Mouse (Mus musculus) spleen, embryonic (tissue): ENCODE data around the gene Rplp0.

ENCODE experiments used
- CTCF ChIA-PET: fragments of 350-600 bp; sonication (Branson Sonifier 250); formaldehyde crosslinking; loops from one replicate; lab custom pipeline; 2022; lab: Charles Lee

Rplp0 gene

DNA sequence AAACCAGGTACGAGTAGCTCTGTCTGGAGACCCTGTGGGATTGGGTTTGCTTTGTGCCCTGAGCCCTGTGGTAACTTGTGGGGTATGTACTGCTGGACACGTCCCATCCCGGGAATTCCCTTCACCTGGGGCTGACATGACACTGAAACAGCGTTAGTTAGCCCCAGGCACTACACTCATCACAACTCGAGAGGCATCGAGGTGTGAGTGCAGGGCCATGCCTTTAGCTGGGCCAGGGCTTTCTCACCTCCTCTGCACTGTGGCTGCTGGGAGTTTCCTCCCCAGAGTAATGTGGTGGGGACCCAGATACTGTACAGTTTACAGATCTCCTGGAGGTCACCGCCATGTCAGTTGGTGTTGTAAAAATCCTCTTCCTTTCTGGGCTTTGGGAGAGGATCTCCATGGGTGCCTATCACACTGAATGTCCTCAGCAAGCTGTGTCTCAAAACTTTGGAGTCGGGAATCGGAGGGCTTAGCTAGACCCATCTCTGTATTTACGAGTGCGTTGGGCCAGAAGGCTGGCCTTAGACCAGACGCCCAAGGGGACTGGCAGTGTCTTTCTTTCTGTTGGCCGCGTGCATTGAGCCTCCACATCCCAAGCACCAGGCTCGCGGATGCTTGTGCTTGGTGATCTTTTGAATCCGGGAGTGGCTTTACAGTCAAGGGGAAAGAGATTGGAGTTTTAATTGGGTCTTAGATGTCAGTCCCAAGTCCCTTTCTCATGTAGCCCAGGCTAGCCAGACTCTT is 32.6 kb upstream of the Rplp0 start:
- CTCF ChIA-PET: no interaction called here

DNA sequence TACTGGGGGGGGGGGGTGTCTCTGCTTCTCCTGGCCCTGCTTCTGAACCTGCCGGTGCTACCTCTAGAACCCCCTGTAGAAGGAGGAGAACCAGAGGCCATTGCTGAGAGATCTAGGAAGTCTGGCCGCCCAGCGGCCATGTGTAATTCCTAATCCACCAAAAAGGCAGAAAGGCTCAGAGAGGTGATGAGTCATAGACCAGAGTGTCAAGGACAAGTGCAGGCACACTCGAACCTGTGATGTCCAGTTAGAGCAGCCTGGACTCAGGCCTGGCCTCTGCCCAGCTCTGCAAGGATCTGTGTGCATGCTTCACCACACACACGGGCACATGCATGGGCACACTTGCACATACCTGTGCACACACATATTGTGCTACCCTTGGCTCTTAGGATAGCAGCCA is 31.1 kb upstream of the Rplp0 start:
- CTCF ChIA-PET: interaction anchor here (0.6 kb wide), 2 partner anchors 22 to 1092 kb away, joined by 3 read pairs; partner anchors contain the start of gene Pxn

DNA sequence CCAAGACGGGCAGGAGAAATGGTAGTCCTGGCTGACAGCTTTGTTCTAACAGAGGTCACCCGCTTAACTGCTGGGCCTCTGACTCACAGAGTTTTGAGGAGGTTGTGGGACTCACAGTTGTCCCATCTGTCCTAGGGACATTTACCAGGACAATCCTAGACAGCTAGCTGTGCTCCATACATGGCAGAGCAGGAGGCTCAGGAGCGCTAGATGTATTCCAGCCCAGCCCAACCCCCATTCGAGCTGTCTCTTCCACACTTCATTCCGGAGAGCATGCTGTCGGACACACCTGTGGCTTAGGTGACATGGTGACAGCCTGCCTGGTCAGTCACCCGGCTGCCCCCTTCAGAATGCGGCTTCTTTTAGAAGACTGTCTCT is 29.9 kb upstream of the Rplp0 start:
- CTCF ChIA-PET: no interaction called here

DNA sequence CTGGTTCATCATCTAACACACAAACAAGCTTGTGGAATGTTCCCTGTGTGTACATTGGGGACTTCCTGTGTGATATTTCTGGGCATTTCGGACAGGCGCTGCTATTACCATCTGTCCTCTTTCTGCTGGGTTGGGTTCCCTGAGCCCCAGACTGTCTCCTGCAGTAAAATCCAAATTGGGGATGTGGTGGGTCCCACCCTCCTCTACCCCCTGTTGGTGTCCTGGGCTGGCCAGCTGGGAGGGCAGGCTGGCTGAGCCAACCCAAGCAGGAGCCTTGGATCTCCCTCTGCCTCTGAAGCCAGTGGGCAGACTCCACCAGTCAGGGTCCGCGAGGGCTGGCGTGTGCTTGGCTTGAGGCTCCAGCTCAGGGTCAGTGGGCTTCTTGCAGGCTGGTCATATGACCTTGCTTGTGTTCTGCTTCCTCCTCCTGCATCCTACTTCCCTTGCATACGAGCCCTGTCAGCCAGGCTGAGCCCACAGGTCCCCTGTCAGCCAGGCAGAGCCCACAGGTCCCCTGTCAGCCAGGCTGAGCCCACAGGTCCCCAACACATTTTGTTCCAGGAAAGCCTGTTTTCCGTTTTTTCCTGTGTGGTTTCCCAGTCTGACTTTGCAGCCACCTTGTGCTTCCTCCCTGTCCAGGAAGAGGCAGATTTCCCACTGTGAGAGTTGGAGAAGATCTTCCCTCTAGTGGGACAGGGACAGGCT is 29.4 kb upstream of the Rplp0 start:
- CTCF ChIA-PET: interaction anchor here (0.5 kb wide), 1 partner anchor 8 kb away, joined by 8 read pairs; no protein-coding TSS in a partner anchor

DNA sequence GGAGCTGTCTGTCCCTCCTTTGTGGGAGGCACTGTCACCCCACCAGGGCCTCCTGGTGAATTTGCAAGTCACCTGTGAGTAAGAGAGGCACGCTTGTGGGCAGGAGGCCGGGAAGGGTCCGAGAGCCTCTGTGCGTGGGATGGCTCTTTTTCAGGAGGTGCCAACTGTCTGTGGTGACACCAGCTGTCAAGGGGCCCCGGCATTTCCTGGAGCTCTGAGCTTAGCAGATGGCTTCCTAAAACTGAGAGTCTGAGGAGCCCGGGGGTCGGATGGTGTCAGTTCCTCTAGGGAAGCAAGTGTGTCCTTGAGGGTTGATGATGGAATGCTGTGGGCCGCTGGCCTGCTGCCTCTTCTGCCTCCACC is 28.8 kb upstream of the Rplp0 start:
- CTCF ChIA-PET: interaction anchor here (0.5 kb wide), 1 partner anchor 9 kb away, joined by 8 read pairs; no protein-coding TSS in a partner anchor

GRCm38 (mm10) chr5:115531671-115532270 is 27.5 kb upstream of the Rplp0 start:
- CTCF ChIA-PET: interaction anchor here (0.6 kb wide), 2 partner anchors 10 to 26 kb away, joined by 4 to 10 read pairs; partner anchors contain the start of gene Pxn

DNA sequence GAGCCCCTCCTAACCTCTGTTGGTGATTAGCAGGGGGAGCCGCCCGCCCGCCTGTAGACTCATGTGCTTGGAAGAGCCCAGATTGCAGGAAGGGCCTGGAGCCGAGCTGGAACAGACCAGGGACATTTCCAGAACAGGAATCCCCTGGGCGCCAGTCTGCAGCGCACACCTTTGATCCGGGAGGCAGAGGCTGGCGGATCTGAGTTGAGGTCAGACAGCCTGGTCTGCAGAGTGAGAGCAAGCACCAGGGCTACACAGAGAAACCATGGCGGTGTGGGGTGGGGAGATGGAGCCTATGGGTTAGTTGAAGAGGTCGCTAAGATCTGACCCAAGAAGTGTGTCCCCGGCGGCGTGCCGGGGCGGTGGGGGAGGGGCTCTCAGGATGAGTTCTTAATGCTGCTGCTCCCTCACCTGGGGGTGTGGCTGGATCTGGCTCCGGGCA is 25.0 kb upstream of the Rplp0 start:
- CTCF ChIA-PET: interaction anchor here (0.7 kb wide), 1 partner anchor 118 kb away, joined by 3 read pairs; no protein-coding TSS in a partner anchor

DNA sequence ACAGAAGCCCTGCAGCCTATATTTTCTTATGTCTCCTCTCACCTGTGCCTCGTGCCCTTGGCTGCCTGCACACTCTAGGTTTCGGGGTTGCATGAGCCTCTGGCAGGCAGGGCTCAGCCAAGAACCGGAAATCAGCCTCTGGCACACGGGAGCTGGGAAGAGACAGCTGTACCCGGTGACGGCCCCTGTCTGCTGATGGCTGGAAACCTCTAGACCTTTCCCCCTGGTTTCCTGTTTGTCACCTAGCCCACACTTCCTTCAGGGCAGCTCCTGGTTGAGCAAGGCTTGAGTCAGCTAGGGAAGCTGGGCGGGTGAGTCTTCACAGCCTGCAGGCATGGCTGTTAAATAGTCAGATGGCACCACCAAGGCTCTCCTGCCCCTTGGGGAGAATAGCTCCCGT is 24.4 kb upstream of the Rplp0 start:
- CTCF ChIA-PET: interaction anchor here (0.7 kb wide), 1 partner anchor 117 kb away, joined by 3 read pairs; no protein-coding TSS in a partner anchor

- CTCF ChIA-PET: interaction anchor here (0.8 kb wide), 1 partner anchor 28 kb away, joined by 6 read pairs; no protein-coding TSS in a partner anchor
Observed at GRCm38 (mm10) chr5:115535635-115536034, 23.6 kb upstream of the Rplp0 start.

- CTCF ChIA-PET: interaction anchor here (0.6 to 2.0 kb wide), 5 partner anchors 16 to 32 kb away, joined by 3 to 14 read pairs (median 3); partner anchors contain the start of gene Gcn1l1
Observed at GRCm38 (mm10) chr5:115538017-115538692, 21.1 kb upstream of the Rplp0 start.

- CTCF ChIA-PET: interaction anchor here (0.6 to 2.0 kb wide), 6 partner anchors 19 to 1159 kb away, joined by 3 to 14 read pairs (median 4); partner anchors contain the start of genes Gcn1l1, Kctd10 and Ube3b
Observed at GRCm38 (mm10) chr5:115538693-115539043, 20.6 kb upstream of the Rplp0 start.

DNA sequence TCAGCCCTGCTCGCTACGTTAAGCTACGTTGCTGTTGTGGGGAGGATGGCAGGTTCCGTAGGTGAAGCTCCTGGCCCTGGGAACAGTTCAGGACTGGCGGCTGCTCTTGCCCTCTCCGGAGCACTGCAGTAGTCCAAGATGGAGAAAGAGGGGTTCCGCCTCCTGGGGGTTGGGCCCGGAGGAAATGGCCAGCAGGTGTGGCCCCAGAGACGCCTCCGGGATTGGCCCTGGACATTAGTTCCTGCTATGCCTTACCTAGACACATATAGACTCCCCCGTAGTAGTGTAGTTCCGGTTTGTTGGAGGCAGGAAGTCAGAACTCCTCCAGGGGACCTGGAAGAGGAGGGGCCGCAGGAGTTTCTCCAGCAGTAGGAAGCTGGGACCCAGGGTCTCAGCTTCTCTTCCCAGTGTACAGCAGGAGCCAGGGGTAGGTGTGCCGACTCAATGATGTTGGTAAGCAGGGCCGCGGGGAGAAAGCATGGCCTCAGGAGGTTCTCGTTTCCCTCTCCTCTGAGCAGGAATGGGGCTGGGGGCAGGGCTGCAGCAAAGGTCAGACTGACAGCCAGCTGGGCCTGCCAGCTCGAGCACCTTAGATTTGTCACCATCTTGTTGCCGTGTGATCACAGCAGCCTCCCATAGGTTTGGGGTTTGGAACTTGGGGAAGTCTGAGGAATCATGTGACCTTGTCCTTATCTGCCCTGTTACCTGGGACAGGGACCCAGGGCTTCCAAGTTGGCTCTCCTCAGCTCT is 16.5 kb upstream of the Rplp0 start:
- CTCF ChIA-PET: no interaction called here

DNA sequence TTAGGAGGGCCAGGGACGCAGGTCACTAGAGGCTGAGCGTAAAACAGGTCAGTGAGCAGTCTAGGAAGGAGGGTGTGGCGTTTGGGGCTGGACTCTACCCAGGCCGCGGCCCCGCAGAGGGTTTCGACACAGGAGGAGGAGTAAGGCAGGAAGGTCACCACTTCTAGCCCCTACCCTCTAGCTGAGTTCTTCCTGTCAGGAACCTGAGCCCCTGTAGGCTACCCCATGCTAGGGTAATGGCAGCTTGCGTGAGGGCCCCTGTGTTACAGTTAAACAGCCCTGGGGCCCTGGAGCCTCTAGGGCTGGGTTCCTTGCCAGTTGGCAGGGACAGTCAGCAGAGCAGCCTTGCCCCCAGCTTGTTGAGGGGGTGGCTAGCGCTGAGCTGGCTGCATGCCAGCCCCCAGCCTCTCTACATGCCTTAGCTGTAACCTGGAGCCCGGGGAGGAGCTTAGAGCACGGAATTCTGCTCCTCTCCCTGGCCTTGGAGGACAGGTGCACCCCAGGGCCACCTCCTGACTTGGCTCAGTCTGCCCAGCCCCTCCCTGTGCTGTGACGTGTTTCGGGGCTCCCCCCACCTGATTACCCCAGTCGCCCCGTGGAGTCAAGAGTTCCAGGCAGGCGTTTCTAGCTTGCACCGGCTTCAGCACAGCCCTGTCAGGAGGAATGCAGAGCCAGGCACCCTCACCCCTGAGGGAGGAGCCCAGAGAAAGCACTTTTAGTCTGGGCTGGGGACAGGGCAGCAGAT is 15.6 kb upstream of the Rplp0 start:
- CTCF ChIA-PET: interaction anchor here (0.6 kb wide), 1 partner anchor 13 kb away, joined by 6 read pairs; no protein-coding TSS in a partner anchor

DNA sequence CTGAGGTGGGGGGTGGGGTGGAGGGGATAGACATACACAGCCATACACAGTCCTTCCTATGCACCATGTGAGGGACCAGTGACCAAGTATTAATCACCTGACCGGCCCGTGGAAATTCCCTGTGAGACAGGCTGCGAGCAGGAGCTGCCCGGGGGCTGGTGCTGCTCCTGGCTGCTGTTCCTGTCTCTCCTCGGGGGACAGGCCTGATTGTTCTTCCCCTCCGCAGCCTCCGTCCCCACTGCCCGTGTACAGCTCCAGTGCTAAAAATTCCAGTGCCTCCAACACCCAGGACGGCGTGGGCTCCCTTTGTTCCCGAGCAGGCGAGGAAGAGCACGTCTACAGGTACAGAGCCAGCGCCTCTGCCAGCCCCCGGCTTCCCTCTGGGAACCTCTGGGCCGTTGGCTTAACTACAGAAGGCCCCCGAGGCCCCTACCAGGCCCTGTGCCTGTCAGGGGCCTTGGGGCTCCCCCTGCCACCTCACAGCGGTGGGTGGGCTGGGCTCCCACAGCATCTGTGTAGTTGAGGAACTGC is 14.5 kb upstream of the Rplp0 start:
- CTCF ChIA-PET: no interaction called here

DNA sequence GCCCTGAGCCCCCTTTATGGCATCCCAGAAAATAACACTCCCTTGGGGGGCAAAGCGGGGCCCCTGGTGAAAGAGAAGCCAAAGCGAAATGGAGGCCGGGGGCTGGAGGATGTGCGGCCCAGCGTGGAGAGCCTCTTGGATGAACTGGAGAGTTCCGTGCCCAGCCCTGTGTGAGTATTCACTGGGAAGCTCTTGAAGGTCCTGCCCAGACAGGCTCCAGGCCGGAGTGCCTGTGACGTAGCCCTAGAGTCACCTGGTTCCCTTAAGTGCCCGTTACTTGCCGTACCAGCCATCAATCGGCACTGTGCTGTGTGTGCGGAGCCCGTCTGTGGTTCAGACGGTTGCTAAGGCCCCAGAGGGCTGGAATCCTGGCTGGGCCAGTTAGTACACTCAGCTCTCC is 13.6 kb upstream of the Rplp0 start:
- CTCF ChIA-PET: no interaction called here

DNA sequence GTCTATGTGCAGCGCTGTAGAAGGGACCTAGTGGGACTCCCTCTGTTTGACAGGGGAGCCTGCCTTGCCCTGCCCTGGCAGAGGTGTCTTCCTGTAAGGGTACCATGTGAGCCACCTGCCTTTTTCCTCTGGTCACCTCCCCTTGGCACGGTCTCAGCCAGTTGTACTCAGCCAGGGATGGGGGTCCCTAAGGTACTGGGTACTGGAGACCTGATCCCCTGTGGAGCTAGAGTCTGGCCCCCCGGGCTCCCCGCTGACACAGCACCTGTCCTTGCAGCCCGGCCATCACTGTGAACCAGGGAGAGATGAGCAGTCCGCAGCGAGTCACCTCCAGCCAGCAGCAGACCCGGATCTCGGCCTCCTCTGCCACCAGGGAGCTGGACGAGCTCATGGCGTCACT is 12.7 kb upstream of the Rplp0 start:
- CTCF ChIA-PET: interaction anchor here (0.7 kb wide), 1 partner anchor 46 kb away, joined by 3 read pairs; no protein-coding TSS in a partner anchor

DNA sequence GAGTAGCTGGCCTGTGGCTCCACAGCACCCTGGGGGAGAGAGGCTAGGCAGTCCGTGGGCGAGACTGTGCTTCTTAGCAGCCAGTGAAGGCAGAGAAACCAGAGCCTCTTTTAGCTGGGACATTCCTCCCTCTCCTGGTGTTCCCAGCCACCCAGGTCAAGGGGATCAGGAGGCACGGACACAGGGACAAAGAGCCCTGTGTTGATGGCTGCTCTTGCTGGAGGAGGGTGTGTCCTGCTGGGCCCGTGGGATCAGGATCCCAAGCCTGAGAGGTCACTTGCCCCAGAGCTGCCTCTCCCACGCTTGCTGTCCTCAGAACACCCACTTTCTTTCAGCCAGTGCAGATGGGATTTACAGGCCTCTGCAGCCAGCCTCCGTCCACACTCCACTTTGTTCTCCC is 12.3 kb upstream of the Rplp0 start:
- CTCF ChIA-PET: no interaction called here

GRCm38 (mm10) chr5:115547421-115547820 is 11.8 kb upstream of the Rplp0 start:
- CTCF ChIA-PET: no interaction called here

DNA sequence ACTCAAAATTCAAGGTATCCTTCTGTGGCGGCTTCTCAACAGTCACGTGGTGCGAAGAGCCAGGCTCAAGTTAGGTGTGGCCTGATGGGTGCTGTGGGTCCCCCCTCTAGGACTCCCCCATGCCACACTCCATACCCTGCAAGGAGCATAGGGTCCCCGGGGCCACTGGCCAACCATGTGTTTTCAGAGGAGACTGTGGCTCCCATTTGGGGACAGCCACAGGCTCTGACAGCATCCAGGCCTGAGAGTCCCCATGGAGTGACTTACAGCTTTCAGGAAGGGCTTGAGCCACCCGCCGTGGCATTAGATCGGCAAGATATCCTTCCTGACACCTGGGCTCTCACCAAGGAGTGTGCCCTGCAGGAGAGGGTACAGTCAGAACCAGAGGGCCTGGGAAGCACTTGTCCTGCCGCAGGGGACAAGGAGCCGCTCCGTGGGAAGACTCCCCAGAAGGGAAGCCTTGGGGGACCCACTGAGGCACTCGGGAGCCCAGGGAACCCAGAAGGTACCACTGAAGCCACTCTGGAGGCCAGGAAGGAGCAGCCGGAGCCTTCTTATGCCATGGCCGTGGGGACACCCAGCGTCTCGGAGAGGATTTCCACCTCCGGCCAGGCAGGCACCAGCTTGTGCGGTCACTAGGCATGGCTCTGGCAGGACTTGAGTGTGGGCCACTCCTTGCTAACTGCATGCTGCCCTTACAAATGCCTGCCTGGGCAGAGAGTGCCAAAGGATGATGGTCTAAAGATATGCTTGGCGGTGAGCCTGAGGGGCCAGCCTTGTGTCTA is 10.6 kb upstream of the Rplp0 start:
- CTCF ChIA-PET: no interaction called here
